Mouse (Mus musculus): ENCODE measurements around the gene Dcdc2b. TPM values are rescaled to one million over a fixed set of nuclear protein-coding genes. Genes with fewer than 3 reads are reported as not detected.

The Dcdc2b gene
- polyA plus RNA-seq, 1 experiment: 6.3 TPM

GRCm38 (mm10) chr4:129578466-129578865 is 35.6 kb downstream of the Dcdc2b start, which contains the start of gene Fam167b:
TSS of gene Fam167b (minus strand) at chr4:129578549.
- no peak for DNase-seq (ENCODE audit: low read depth)

- no peak for DNase-seq (ENCODE audit: low read depth)
These were observed 36.4 kb downstream of the Dcdc2b start for GRCm38 (mm10) chr4:129577688-129578087.

- no peak for DNase-seq (ENCODE audit: low read depth)
These were observed 37.1 kb downstream of the Dcdc2b start for GRCm38 (mm10) chr4:129576863-129577491.

GRCm38 (mm10) chr4:129575171-129575844 is 38.7 kb downstream of the Dcdc2b start:
- DNase-seq (ENCODE audit: low read depth): no peak

GRCm38 (mm10) chr4:129573430-129573829 is 40.6 kb downstream of the Dcdc2b start, which contains the start of gene Lck:
TSS of gene Lck (minus strand) at chr4:129573641.
- DNase-seq (ENCODE audit: low read depth): no peak

- DNase-seq (ENCODE audit: low read depth): no peak
These were observed 41.0 kb downstream of the Dcdc2b start for GRCm38 (mm10) chr4:129573093-129573370.

- no peak for DNase-seq (ENCODE audit: low read depth)
These were observed 41.6 kb downstream of the Dcdc2b start for GRCm38 (mm10) chr4:129572236-129573092.

GRCm38 (mm10) chr4:129571551-129572084 is 42.4 kb downstream of the Dcdc2b start:
- DNase-seq (ENCODE audit: low read depth): no peak

- no peak for DNase-seq (ENCODE audit: low read depth)
These were observed 44.0 kb downstream of the Dcdc2b start for GRCm38 (mm10) chr4:129570028-129570427.

- no peak for DNase-seq (ENCODE audit: low read depth)
These were observed 45.7 kb downstream of the Dcdc2b start for GRCm38 (mm10) chr4:129568366-129568765.

- no peak for DNase-seq (ENCODE audit: low read depth)
These were observed 48.9 kb downstream of the Dcdc2b start for GRCm38 (mm10) chr4:129565139-129565538.

GRCm38 (mm10) chr4:129563718-129564117 is 50.3 kb downstream of the Dcdc2b start:
- DNase-seq (ENCODE audit: low read depth): no peak

- DNase-seq (ENCODE audit: low read depth): no peak
These were observed 52.9 kb downstream of the Dcdc2b start for GRCm38 (mm10) chr4:129561184-129561583.

Other genes with a start within 250 kb of the Dcdc2b start
- 12.9 and 14.1 TPM in 2 replicates for gene Zbtb8a, start 236.1 kb downstream of the Dcdc2b start, polyA plus RNA-seq (2012; rRNA removed)
- 1.3 and 1.6 TPM in 2 replicates for gene Zbtb8b, start 173.4 kb downstream of the Dcdc2b start, polyA plus RNA-seq (2012; rRNA removed)
- gene Bsdc1, start 152.7 kb downstream of the Dcdc2b start, polyA plus RNA-seq (2012; rRNA removed): 22.3 and 27.9 TPM in 2 replicates
- gene Tssk3, start 123.2 kb downstream of the Dcdc2b start, polyA plus RNA-seq (2012; rRNA removed): 0.72 and 2.5 TPM in 2 replicates
- 4.8 and 7.1 TPM in 2 replicates for gene Fam229a, start 123.1 kb downstream of the Dcdc2b start, polyA plus RNA-seq (2012; rRNA removed)
- 29.9 and 48.8 TPM in 2 replicates for gene Marcksl1, start 100.7 kb downstream of the Dcdc2b start, polyA plus RNA-seq (2012; rRNA removed)
- gene Hdac1, start 71.5 kb downstream of the Dcdc2b start, polyA plus RNA-seq (2012; rRNA removed): 50.9 and 79.7 TPM in 2 replicates
- gene Lck, start 40.6 kb downstream of the Dcdc2b start, polyA plus RNA-seq (2012; rRNA removed): 3.0 and 3.2 TPM in 2 replicates
- 4.0 and 4.6 TPM in 2 replicates for gene Fam167b, start 35.7 kb downstream of the Dcdc2b start, polyA plus RNA-seq (2012; rRNA removed)
- gene Eif3i, start 13.6 kb downstream of the Dcdc2b start, polyA plus RNA-seq (2012; rRNA removed): 503 and 580 TPM in 2 replicates
- 220 and 221 TPM in 2 replicates for gene Tmem234, start 13.6 kb downstream of the Dcdc2b start, polyA plus RNA-seq (2012; rRNA removed)
- 46.8 and 47.9 TPM in 2 replicates for gene Iqcc, start 4.8 kb upstream of the Dcdc2b start, polyA plus RNA-seq (2012; rRNA removed)
- gene Ccdc28b, start 9.7 kb upstream of the Dcdc2b start, polyA plus RNA-seq (2012; rRNA removed): 32.3 and 43.8 TPM in 2 replicates
- gene Txlna, start 26.8 kb upstream of the Dcdc2b start, polyA plus RNA-seq (2012; rRNA removed): 29.3 and 34.8 TPM in 2 replicates
- 32.3 and 42.7 TPM in 2 replicates for gene Kpna6, start 58.5 kb upstream of the Dcdc2b start, polyA plus RNA-seq (2012; rRNA removed)
- gene Tmem39b, start 82.6 kb upstream of the Dcdc2b start, polyA plus RNA-seq (2012; rRNA removed): 27.5 and 32.5 TPM in 2 replicates
- 10.5 and 20.3 TPM in 2 replicates for gene Khdrbs1, start 128.0 kb upstream of the Dcdc2b start, polyA plus RNA-seq (2012; rRNA removed)
- 32.4 and 34.0 TPM in 2 replicates for gene Ptp4a2, start 197.0 kb upstream of the Dcdc2b start, polyA plus RNA-seq (2012; rRNA removed)